Mouse (Mus musculus): ENCODE measurements around the gene Klk11. TPM values are rescaled to one million over a fixed set of nuclear protein-coding genes. Genes with fewer than 3 reads are reported as not detected.

The Klk11 gene
- polyA plus RNA-seq, 1 experiment from 2014 or later, result not detected

- Histone ChIP-seq H3K4me3 (no peak overlapping the region), H3K4me2 (replicated peaks) (no peak overlapping the region), H3K4me1 (peaks cover 7% of the 10 kb centered on the region; the same call in 1 of the 2 replicates), H3K36me3 (no peaks in the 10 kb centered on the region), H3K27ac (no peak overlapping the region), H3K27me3 (replicated peaks) (peaks cover 7% of the 10 kb centered on the region; the same call in 1 of the 2 replicates), H3K9ac (no peak overlapping the region), H3K9me3 (no peaks in the 10 kb centered on the region)
- no peak for ATAC-seq (ENCODE audit: low FRiP score, low read depth)
- 85% methylated on average over 10 of the region's 10 CpGs for WGBS
Measured at GRCm38 (mm10) chr7:43778176-43778970, 4.0 kb downstream of the Klk11 start.

DNA sequence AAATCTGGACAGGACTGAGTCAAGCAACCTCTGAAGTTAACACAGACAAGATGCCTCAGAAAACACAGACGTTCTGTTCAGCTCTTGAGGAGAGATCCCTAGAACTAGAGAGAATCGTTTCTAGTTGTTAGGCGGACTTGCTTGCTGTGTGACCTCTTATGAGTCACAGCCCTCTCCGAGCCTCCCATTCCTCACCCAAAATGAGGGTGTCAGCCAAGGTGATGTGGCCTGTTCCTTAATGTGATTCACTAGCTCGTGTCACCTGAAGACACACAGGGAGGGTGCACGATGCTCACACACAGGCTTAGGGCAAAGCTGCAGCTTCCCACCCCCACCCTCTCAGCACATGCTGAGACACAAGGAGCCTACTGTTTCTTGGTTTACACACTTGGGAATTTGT is 5.8 kb downstream of the Klk11 start:
- no peak for ATAC-seq (ENCODE audit: low FRiP score, low read depth)
- Histone ChIP-seq H3K4me2 (replicated peaks) (no peak overlapping the region), H3K4me1 (peaks cover 7% of the 10 kb centered on the region; the same call in 1 of the 2 replicates), H3K9me3 (no peaks in the 10 kb centered on the region), H3K4me3 (no peak overlapping the region), H3K27me3 (replicated peaks) (peaks cover 8% of the 10 kb centered on the region; the same call in 1 of the 2 replicates), H3K36me3 (no peaks in the 10 kb centered on the region), H3K9ac (no peak overlapping the region), H3K27ac (no peak overlapping the region)
- WGBS, result 76% methylated on average over 6 of the region's 6 CpGs

GRCm38 (mm10) chr7:43780746-43781145 is 6.3 kb downstream of the Klk11 start, which contains the start of gene Klk10:
Gene Klk10 (plus strand): TSS chr7:43781035.
- Histone ChIP-seq H3K4me3 (no peak within 1 kb of the TSS), H3K36me3 (no peaks in the 10 kb centered on the region), H3K4me2 (replicated peaks) (no peak within 1 kb of the TSS), H3K9me3 (no peaks in the 10 kb centered on the region), H3K27ac (no peak within 1 kb of the TSS), H3K4me1 (peaks cover 7% of the 10 kb centered on the region; the same call in 1 of the 2 replicates), H3K27me3 (replicated peaks) (peaks cover 8% of the 10 kb centered on the region; the same call in 1 of the 2 replicates), H3K9ac (no peak within 1 kb of the TSS)
- 54% methylated on average over 5 of the region's 5 CpGs for WGBS
- ATAC-seq (ENCODE audit: low FRiP score, low read depth), result no peak

DNA sequence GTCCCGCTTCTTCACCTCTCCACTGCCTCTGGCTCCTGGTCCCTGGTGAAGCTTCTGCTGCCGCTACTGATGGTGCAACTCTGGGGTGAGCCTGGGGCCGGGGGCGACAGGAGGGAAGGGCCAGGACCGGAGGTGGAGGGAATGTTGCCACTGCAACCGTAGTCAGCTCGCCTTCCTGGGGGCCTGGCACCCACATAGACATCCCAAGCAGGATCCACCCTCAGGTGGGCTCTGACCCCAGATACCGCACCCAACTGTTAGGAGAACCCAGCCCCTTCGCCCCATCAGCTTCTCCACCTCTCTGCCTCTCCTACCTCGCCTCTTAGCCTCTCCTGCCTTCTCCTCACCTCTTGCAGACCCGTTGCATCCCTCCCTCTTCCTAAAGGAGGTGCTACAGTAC is 7.1 kb downstream of the Klk11 start:
- Histone ChIP-seq H3K36me3 (no peaks in the 10 kb centered on the region), H3K9me3 (no peaks in the 10 kb centered on the region), H3K27me3 (replicated peaks) (peaks cover 8% of the 10 kb centered on the region; the same call in 1 of the 2 replicates), H3K9ac (no peak overlapping the region), H3K4me1 (peaks cover 7% of the 10 kb centered on the region; the same call in 1 of the 2 replicates), H3K27ac (no peak overlapping the region), H3K4me2 (replicated peaks) (no peak overlapping the region), H3K4me3 (no peak overlapping the region)
- 89% methylated on average over 11 of the region's 11 CpGs for WGBS
- no peak for ATAC-seq (ENCODE audit: low FRiP score, low read depth)

- no peaks in the 10 kb centered on the region for H3K9me3 ChIP-seq
- H3K27ac ChIP-seq, result no peak overlapping the region
- peak overlapping the region; percentile 19; the same call in 1 of the 2 replicates for H3K4me3 ChIP-seq
- 9% methylated on average over 36 of the region's 36 CpGs for WGBS
- H3K36me3 ChIP-seq, result no peaks in the 10 kb centered on the region
- ATAC-seq (ENCODE audit: low FRiP score, low read depth), result peak; percentile 69
- peaks cover 7% of the 10 kb centered on the region; the same call in 1 of the 2 replicates for H3K4me1 ChIP-seq
- H3K4me2 ChIP-seq (replicated peaks), result peak overlapping the region; percentile 64
- H3K27me3 ChIP-seq (replicated peaks), result peaks cover 8% of the 10 kb centered on the region; the same call in 1 of the 2 replicates
- H3K9ac ChIP-seq, result peak overlapping the region; percentile 38; the same call in 1 of the 2 replicates
Measured at GRCm38 (mm10) chr7:43782275-43783265, 8.2 kb downstream of the Klk11 start.

DNA sequence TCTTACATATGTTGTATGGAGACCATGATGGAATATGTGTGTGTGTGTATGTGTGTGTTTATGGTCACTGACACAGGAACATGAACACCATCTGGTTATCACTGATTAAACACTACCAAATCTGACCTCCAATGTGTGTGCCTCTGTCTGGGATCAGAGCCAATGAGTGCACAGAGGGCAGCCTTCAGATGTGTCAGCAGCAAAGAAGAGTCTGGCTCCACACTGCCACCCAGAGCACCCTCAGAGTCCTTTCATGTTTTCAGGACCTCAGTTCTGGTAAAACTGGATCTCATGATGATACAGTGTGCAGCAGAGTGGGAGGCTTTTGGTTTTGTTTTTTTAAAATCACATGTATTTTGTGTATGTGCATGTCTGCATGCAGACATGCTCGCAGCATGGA is 10.9 kb downstream of the Klk11 start:
- 85% methylated on average over 1 of the region's 1 CpGs for WGBS
- no peak for ATAC-seq (ENCODE audit: low FRiP score, low read depth)
- H3K4me1 ChIP-seq, result peaks cover 7% of the 10 kb centered on the region; the same call in 1 of the 2 replicates
- H3K27me3 ChIP-seq (replicated peaks), result peaks cover 8% of the 10 kb centered on the region; the same call in 1 of the 2 replicates
- H3K36me3 ChIP-seq, result no peaks in the 10 kb centered on the region
- no peak overlapping the region for H3K4me3 ChIP-seq
- no peak overlapping the region for H3K9ac ChIP-seq
- no peak overlapping the region for H3K4me2 ChIP-seq (replicated peaks)
- no peak overlapping the region for H3K27ac ChIP-seq
- H3K9me3 ChIP-seq, result no peaks in the 10 kb centered on the region

- H3K9me3 ChIP-seq, result no peaks in the 10 kb centered on the region
- no peak overlapping the region for H3K4me3 ChIP-seq
- no peak overlapping the region for H3K9ac ChIP-seq
- H3K27ac ChIP-seq, result no peak overlapping the region
- peaks cover 4% of the 10 kb centered on the region; the same call in 1 of the 2 replicates for H3K27me3 ChIP-seq (replicated peaks)
- H3K4me1 ChIP-seq, result no peaks in the 10 kb centered on the region
- WGBS, result 79% methylated on average over 3 of the region's 3 CpGs
- ATAC-seq (ENCODE audit: low FRiP score, low read depth), result no peak
- H3K4me2 ChIP-seq (replicated peaks), result no peak overlapping the region
- no peaks in the 10 kb centered on the region for H3K36me3 ChIP-seq
Measured at GRCm38 (mm10) chr7:43788096-43788495, 13.7 kb downstream of the Klk11 start.

GRCm38 (mm10) chr7:43789295-43789694 is 14.9 kb downstream of the Klk11 start:
- no peaks in the 10 kb centered on the region for H3K27me3 ChIP-seq (replicated peaks)
- H3K4me3 ChIP-seq, result no peak overlapping the region
- no peaks in the 10 kb centered on the region for H3K36me3 ChIP-seq
- no peak overlapping the region for H3K27ac ChIP-seq
- H3K4me1 ChIP-seq, result no peaks in the 10 kb centered on the region
- no peak for ATAC-seq (ENCODE audit: low FRiP score, low read depth)
- H3K4me2 ChIP-seq (replicated peaks), result no peak overlapping the region
- H3K9me3 ChIP-seq, result no peaks in the 10 kb centered on the region
- no peak overlapping the region for H3K9ac ChIP-seq
- WGBS, result 79% methylated on average over 2 of the region's 2 CpGs

GRCm38 (mm10) chr7:43791591-43791990 is 17.2 kb downstream of the Klk11 start, which contains the start of gene Klk9:
Gene Klk9 (plus strand): TSS chr7:43791891.
- H3K27ac ChIP-seq, result no peak within 1 kb of the TSS
- H3K9ac ChIP-seq, result no peak within 1 kb of the TSS
- no peak within 1 kb of the TSS for H3K4me3 ChIP-seq
- WGBS, result 77% methylated on average over 7 of the region's 7 CpGs
- no peak within 1 kb of the TSS for H3K4me2 ChIP-seq (replicated peaks)
- peaks cover under 1% of the 10 kb centered on the region for H3K4me1 ChIP-seq
- peaks cover 11% of the 10 kb centered on the region for H3K27me3 ChIP-seq (replicated peaks)
- H3K9me3 ChIP-seq, result no peaks in the 10 kb centered on the region
- no peaks in the 10 kb centered on the region for H3K36me3 ChIP-seq
- ATAC-seq (ENCODE audit: low FRiP score, low read depth), result no peak

DNA sequence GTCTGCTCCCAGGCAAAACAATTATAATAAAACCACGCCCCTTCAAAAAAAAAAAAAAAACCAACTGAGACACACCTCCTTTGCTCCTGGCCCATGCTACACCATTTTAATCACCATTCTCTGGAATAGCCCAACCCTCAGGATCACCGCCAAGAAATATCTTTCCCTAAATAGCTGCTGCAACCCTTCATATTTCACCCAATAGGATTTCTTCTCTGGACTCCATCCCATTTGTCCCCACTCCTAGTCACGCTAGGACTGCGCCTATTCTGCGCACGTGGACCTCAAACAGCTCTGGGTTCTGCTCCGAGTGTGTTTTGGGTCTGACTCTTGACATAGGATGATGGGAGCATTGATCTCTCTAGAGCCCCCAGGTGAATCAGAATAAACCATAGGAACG is 22.0 kb downstream of the Klk11 start:
- H3K27ac ChIP-seq, result no peak overlapping the region
- H3K9me3 ChIP-seq, result no peaks in the 10 kb centered on the region
- WGBS, result 5% methylated on average over 8 of the region's 8 CpGs
- no peak overlapping the region for H3K9ac ChIP-seq
- peaks cover 31% of the 10 kb centered on the region for H3K27me3 ChIP-seq (replicated peaks)
- peak overlapping the region; percentile 77 for H3K4me2 ChIP-seq (replicated peaks)
- H3K4me1 ChIP-seq, result peaks cover 3% of the 10 kb centered on the region
- peak overlapping the region; percentile 39; the same call in 1 of the 2 replicates for H3K4me3 ChIP-seq
- H3K36me3 ChIP-seq, result no peaks in the 10 kb centered on the region
- no peak for ATAC-seq (ENCODE audit: low FRiP score, low read depth)

DNA sequence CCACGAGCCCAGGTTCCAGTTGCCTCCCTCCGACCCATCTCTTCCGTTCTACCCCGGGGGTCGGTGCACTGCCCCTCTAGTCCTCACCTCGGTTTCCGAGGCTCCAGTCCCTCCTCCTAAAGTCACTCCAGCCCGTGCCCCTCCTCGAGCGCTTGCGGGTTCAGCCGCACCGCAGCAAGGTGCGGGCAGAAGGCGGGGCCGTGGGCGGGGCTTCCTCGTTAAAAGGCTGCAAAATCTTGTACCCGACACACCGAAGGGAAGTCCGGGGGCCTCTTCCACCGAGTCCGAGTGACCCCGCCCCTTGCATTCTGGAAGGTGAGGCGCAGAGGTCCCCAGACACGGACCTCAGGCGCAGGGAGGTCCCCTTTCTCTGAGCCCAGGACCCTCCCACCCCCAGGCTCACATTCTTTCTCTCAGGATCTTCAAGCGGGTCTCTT is 22.9 kb downstream of the Klk11 start, which contains the start of gene Klk8:
Gene Klk8 (plus strand): TSS at position 245 of the 437 bp plus-strand sequence.
- Histone ChIP-seq H3K4me2 (replicated peaks) (peak within 1 kb of the TSS; percentile 77), H3K36me3 (no peaks in the 10 kb centered on the region), H3K9ac (peak within 1 kb of the TSS; percentile 38; the same call in 1 of the 2 replicates), H3K27me3 (replicated peaks) (peaks cover 31% of the 10 kb centered on the region), H3K4me1 (peaks cover 3% of the 10 kb centered on the region), H3K9me3 (no peaks in the 10 kb centered on the region), H3K4me3 (peak within 1 kb of the TSS; percentile 39), H3K27ac (no peak within 1 kb of the TSS)
- peak; percentile 26; the same call in 1 of the 2 replicates for ATAC-seq (ENCODE audit: low FRiP score, low read depth)
- WGBS, result 1% methylated on average over 28 of the region's 28 CpGs
